Mouse (Mus musculus): ENCODE data around the gene Prap1.
A peak's percentile ranks its signal among the peaks of the same experiment; 100 is the strongest.
"Not testable (repeated sequence)": the region's sequence is repeated elsewhere in the genome, so short reads cannot be mapped to it uniquely, and the experiment has no call there.

Prap1 gene

GRCm38 (mm10) chr7:140082242-140082678, 10.9 kb upstream of the Prap1 start, which contains the start of gene Caly:
Gene Caly (minus strand): TSS chr7:140082548.
- DNase-seq (ENCODE audit: low spot score in 2 of 2), result peak; percentile 88 to 92

- DNase-seq (ENCODE audit: low spot score in 2 of 2), result no peak
Observed at GRCm38 (mm10) chr7:140090601-140091000, 2.6 kb upstream of the Prap1 start.

GRCm38 (mm10) chr7:140094954-140095353, 1.8 kb downstream of the Prap1 start:
- no peak for DNase-seq (ENCODE audit: low spot score in 2 of 2)

- no peak for DNase-seq (ENCODE audit: low spot score in 2 of 2)
Observed at GRCm38 (mm10) chr7:140095556-140095955, 2.4 kb downstream of the Prap1 start.

GRCm38 (mm10) chr7:140096055-140096454, 2.9 kb downstream of the Prap1 start:
- no peak for DNase-seq (ENCODE audit: low spot score in 2 of 2)

- DNase-seq (ENCODE audit: low spot score in 2 of 2), result no peak
Observed at GRCm38 (mm10) chr7:140098466-140098865, 5.3 kb downstream of the Prap1 start.

- DNase-seq (ENCODE audit: low spot score in 2 of 2), result no peak
Observed at GRCm38 (mm10) chr7:140101498-140101897, 8.3 kb downstream of the Prap1 start.

GRCm38 (mm10) chr7:140101993-140102860, 9.0 kb downstream of the Prap1 start, which contains the start of gene Fuom:
Gene Fuom (minus strand): TSS chr7:140102441.
- peak; percentile 77 for DNase-seq (ENCODE audit: low spot score in 2 of 2)

GRCm38 (mm10) chr7:140104009-140104408, 10.8 kb downstream of the Prap1 start:
- DNase-seq (ENCODE audit: low spot score in 2 of 2), result no peak

- DNase-seq (ENCODE audit: low spot score in 2 of 2), result no peak
Observed at GRCm38 (mm10) chr7:140111943-140112342, 18.7 kb downstream of the Prap1 start.

- peak in 1 of 2 experiments; percentile 39 for DNase-seq (ENCODE audit: low spot score in 2 of 2)
Observed at GRCm38 (mm10) chr7:140115583-140116328, 22.6 kb downstream of the Prap1 start, which contains the start of gene Paox. Gene Paox (plus strand): TSS chr7:140115799.

- DNase-seq (ENCODE audit: low spot score in 2 of 2), result peak; percentile 76 to 79
Observed at GRCm38 (mm10) chr7:140116329-140117054, 23.3 kb downstream of the Prap1 start, which contains the start of gene Echs1. Gene Echs1 (minus strand): TSS chr7:140116476.

- DNase-seq (ENCODE audit: low spot score in 2 of 2), result no peak
Observed at GRCm38 (mm10) chr7:140120484-140120883, 27.3 kb downstream of the Prap1 start.

GRCm38 (mm10) chr7:140121338-140121910, 28.2 kb downstream of the Prap1 start:
- no peak for DNase-seq (ENCODE audit: low spot score in 2 of 2)

- no peak for DNase-seq (ENCODE audit: low spot score in 2 of 2)
Observed at GRCm38 (mm10) chr7:140122765-140123164, 29.6 kb downstream of the Prap1 start.

GRCm38 (mm10) chr7:140124382-140124781, 31.2 kb downstream of the Prap1 start:
- DNase-seq (ENCODE audit: low spot score in 2 of 2), result no peak

GRCm38 (mm10) chr7:140125278-140126021, 32.3 kb downstream of the Prap1 start:
- DNase-seq (ENCODE audit: low spot score in 2 of 2), result peak; percentile 80 to 82

GRCm38 (mm10) chr7:140126022-140126350, 32.8 kb downstream of the Prap1 start:
- no peak for DNase-seq (ENCODE audit: low spot score in 2 of 2)

GRCm38 (mm10) chr7:140126934-140127333, 33.7 kb downstream of the Prap1 start:
- DNase-seq (ENCODE audit: low spot score in 2 of 2), result no peak

GRCm38 (mm10) chr7:140127911-140128310, 34.7 kb downstream of the Prap1 start:
- DNase-seq (ENCODE audit: low spot score in 2 of 2), result no peak

GRCm38 (mm10) chr7:140132184-140132583, 39.0 kb downstream of the Prap1 start:
- not testable (repeated sequence) for DNase-seq (ENCODE audit: low spot score in 2 of 2)
